Mouse (Mus musculus) 416B (cell line): Measurements from ENCODE around the gene Chmp5.

ENCODE experiments used
- DNase-seq: peaks from one replicate; pipeline ENCODE4 v3.0.0; 2011; ENCODE audit warnings: low read depth

Gene Chmp5

GRCm38 (mm10) chr4:40947565-40948159 lies 545 bp upstream of the Chmp5 start:
- DNase-seq, result peak; percentile 56

- peak; percentile 71 for DNase-seq
Measured at GRCm38 (mm10) chr4:40953521-40953920, 5.3 kb downstream of the Chmp5 start.

GRCm38 (mm10) chr4:40955942-40956341 lies 7.7 kb downstream of the Chmp5 start:
- peak; percentile 26 for DNase-seq

GRCm38 (mm10) chr4:40963536-40963935 lies 15.3 kb downstream of the Chmp5 start:
- DNase-seq, result no peak

GRCm38 (mm10) chr4:40969161-40969560 lies 21.0 kb downstream of the Chmp5 start:
- DNase-seq, result no peak

GRCm38 (mm10) chr4:40969781-40970591 lies 21.8 kb downstream of the Chmp5 start:
- peak; percentile 44 for DNase-seq

- DNase-seq, result no peak
Measured at GRCm38 (mm10) chr4:40970592-40970841, 22.3 kb downstream of the Chmp5 start.

GRCm38 (mm10) chr4:40970842-40971701 lies 22.9 kb downstream of the Chmp5 start, which contains the start of gene Nfx1:
TSS of gene Nfx1 (plus strand) at chr4:40970906.
- peak; percentile 97 for DNase-seq

- DNase-seq, result peak; percentile 81
Measured at GRCm38 (mm10) chr4:40971744-40972143, 23.5 kb downstream of the Chmp5 start.

GRCm38 (mm10) chr4:40974011-40974410 lies 25.8 kb downstream of the Chmp5 start:
- no peak for DNase-seq

GRCm38 (mm10) chr4:40975678-40976077 lies 27.5 kb downstream of the Chmp5 start:
- DNase-seq, result peak; percentile 11

- no peak for DNase-seq
Measured at GRCm38 (mm10) chr4:40976651-40977050, 28.4 kb downstream of the Chmp5 start.

GRCm38 (mm10) chr4:40979430-40979829 lies 31.2 kb downstream of the Chmp5 start:
- no peak for DNase-seq

- no peak for DNase-seq
Measured at GRCm38 (mm10) chr4:40982486-40982885, 34.3 kb downstream of the Chmp5 start.

- no peak for DNase-seq
Measured at GRCm38 (mm10) chr4:40983686-40984085, 35.5 kb downstream of the Chmp5 start.

GRCm38 (mm10) chr4:40989633-40990032 lies 41.4 kb downstream of the Chmp5 start:
- no peak for DNase-seq

- no peak for DNase-seq
Measured at GRCm38 (mm10) chr4:40996302-40996701, 48.1 kb downstream of the Chmp5 start.

- no peak for DNase-seq
Measured at GRCm38 (mm10) chr4:40997916-40998315, 49.7 kb downstream of the Chmp5 start.

GRCm38 (mm10) chr4:41000271-41000670 lies 52.1 kb downstream of the Chmp5 start:
- DNase-seq, result no peak

GRCm38 (mm10) chr4:41000842-41001639 lies 52.8 kb downstream of the Chmp5 start:
- peak; percentile 36 for DNase-seq

- no peak for DNase-seq
Measured at GRCm38 (mm10) chr4:41013351-41013750, 65.1 kb downstream of the Chmp5 start.
